Mouse (Mus musculus) hindbrain, postnatal 0 days (tissue): ENCODE measurements around the gene Nphp1. TPM values are rescaled to one million over a fixed set of nuclear protein-coding genes. Genes with fewer than 3 reads are reported as not detected.
A peak's percentile ranks its signal among the peaks of the same experiment; 100 is the strongest.

Source experiments
- ATAC-seq: fragments of 200-750 bp; cut with Nextera tagmentation; 2 replicates; pipeline ENCODE4 v1.8.0; 2017; ENCODE audit warnings: mild to moderate bottlenecking, moderate TSS enrichment, moderate library complexity
- DNase-seq: peaks from one replicate; pipeline ENCODE4 v3.0.0-alpha.2; 2015; ENCODE audit warnings: low spot score
- H3K27ac ChIP-seq: fragments of 300-500 bp; sonication (generic); 2 replicates; pipeline ENCODE4 v1.5.1; 2014; ENCODE audit warnings: mild to moderate bottlenecking
- H3K27me3 ChIP-seq: fragments of 300-500 bp; sonication (generic); 2 replicates; pipeline ENCODE4 v1.6.1; 2014; ENCODE audit warnings: low read length, mixed read lengths; ENCODE audit not compliant: insufficient read depth
- H3K36me3 ChIP-seq: fragments of 300-500 bp; sonication (generic); 2 replicates; pipeline ENCODE4 v1.6.1; 2014; ENCODE audit warnings: low read length, mixed read lengths; ENCODE audit not compliant: insufficient read depth
- H3K4me1 ChIP-seq: fragments of 300-500 bp; sonication (generic); 2 replicates; pipeline ENCODE4 v1.6.1; 2014; ENCODE audit warnings: antibody characterized with exemption, low read length, mixed read lengths; ENCODE audit not compliant: insufficient read depth
- H3K4me2 ChIP-seq: fragments of 300-500 bp; sonication (generic); 2 replicates; pipeline ENCODE4 v1.6.1; 2014; ENCODE audit warnings: low read depth, mild to moderate bottlenecking, low read length, moderate library complexity, mixed read lengths
- H3K4me3 ChIP-seq: fragments of 300-500 bp; sonication (generic); 2 replicates; pipeline ENCODE4 v1.5.1; 2014; ENCODE audit warnings: low read length
- H3K9ac ChIP-seq: fragments of 300-500 bp; sonication (generic); replicated peaks from 2 replicates; pipeline ENCODE4 v1.6.1; 2014; ENCODE audit warnings: mild to moderate bottlenecking, low read length, moderate library complexity, mixed read lengths
- H3K9me3 ChIP-seq: fragments of 300-500 bp; sonication (generic); 2 replicates; pipeline ENCODE4 v1.6.1; 2016; ENCODE audit warnings: low read length, mixed read lengths
- CTCF ChIP-seq: IDR thresholded peaks from 2 replicates; pipeline ENCODE4 v1.5.1; 2016; ENCODE audit warnings: antibody characterized with exemption, control low read depth, low read depth
- WGBS: fragments of 180-500 bp; shearing (Covaris S2); extraction: QIAGEN DNeasy Blood & Tissue Kit; methylation state at CpG from one replicate; pipeline ENCODE4 v1.1.7; 2014; 5-methylcytosine and 5-hydroxymethylcytosine counted together
- polyA plus RNA-seq: library from polyadenylated mRNA; unstranded; fragments of >200 nt; fragmentation: Nextera tagmentation; extraction: Ambion mirVana; gene quantifications from 2 replicates; pipeline ENCODE4 v1.2.1, GENCODE M21; 2015
- total RNA-seq: library from RNA; depleted of rRNA; stranded (reverse); fragments of >200 nt; gene quantifications from 2 replicates; pipeline ENCODE4 v1.2.3, GENCODE M21; 2014; rRNA removed

The Nphp1 gene
- total RNA-seq (11.0 and 11.4 TPM in 2 replicates), polyA plus RNA-seq (17.3 and 18.5 TPM in 2 replicates)

DNA sequence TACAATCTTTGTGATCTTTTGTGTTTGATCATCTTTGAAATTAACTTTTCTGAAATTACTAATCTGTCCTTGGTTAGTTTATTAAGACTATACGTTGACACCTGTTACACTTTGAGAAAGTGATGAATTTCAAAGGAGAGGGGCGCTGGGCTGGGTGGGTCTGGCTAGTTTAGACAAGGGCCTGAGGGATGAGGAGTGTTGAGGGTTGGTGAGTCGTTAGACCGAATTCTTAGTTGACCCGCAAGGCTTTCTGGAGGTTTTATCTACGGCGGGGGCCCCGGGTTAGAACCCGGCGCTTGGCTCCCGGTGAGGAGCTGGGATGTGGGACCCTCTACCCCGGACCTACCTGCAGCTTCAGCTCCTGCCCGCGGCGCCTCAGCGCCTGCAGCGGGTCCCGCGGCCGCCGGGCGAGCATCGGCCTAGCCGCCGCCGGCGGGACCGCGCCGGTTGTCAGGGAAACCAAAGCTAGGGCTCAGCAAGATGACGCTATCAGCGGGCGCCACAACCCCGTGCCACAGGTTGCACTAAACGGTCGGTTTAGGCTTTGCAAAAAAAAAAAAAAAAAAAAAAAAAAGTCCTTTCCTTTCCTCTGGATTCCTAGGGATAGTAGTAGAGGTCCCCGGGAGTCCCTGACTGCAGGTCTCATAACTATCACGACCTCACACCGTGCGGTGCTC is at the start of gene Nphp1:
TSS of gene Nphp1 (minus strand) at position 458 of the 677 bp plus-strand sequence.
- Histone ChIP-seq H3K9me3 (no peaks in the 10 kb centered on the region), H3K4me1 (peaks cover 19% of the 10 kb centered on the region), H3K27me3 (no peaks in the 10 kb centered on the region), H3K4me2 (peak within 1 kb of the TSS; percentile 77), H3K36me3 (no peaks in the 10 kb centered on the region), H3K27ac (peak within 1 kb of the TSS; percentile 64; the same call in 1 of the 2 replicates), H3K4me3 (peak within 1 kb of the TSS; percentile 76), H3K9ac (peak within 1 kb of the TSS; percentile 69)
- no peak for TF ChIP-seq CTCF
- DNase-seq = peak; percentile 94
- ATAC-seq = peak; percentile 87
- under 1% methylated on average over 40 of the region's 40 CpGs for WGBS

DNA sequence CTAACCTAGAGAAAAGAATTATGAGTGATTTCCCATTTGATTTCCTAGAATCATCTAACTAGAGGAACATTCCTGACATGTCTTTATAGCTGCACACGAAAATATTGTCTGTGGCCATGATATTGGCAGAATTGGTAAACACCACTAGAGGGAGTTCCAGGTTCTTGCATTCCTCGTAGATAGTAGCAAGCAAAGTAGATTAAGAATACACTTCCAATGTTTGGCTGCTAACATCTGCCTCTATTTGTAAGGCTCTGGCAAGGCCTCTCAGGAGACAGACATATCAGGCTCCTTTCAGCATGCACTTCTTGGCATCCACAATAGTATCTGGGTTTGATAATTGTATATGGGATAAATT is 44.1 kb upstream of the Nphp1 start:
- Histone ChIP-seq H3K27me3 (peaks cover 2% of the 10 kb centered on the region; the same call in 1 of the 2 replicates), H3K4me1 (no peaks in the 10 kb centered on the region), H3K27ac (no peak overlapping the region), H3K36me3 (no peaks in the 10 kb centered on the region), H3K9ac (no peak overlapping the region), H3K4me3 (no peak overlapping the region), H3K9me3 (no peaks in the 10 kb centered on the region), H3K4me2 (no peak overlapping the region)
- peak; percentile 65 for TF ChIP-seq CTCF
- ATAC-seq (no peak), DNase-seq (peak; percentile 62)
- 13% methylated on average over 2 of the region's 2 CpGs for WGBS

DNA sequence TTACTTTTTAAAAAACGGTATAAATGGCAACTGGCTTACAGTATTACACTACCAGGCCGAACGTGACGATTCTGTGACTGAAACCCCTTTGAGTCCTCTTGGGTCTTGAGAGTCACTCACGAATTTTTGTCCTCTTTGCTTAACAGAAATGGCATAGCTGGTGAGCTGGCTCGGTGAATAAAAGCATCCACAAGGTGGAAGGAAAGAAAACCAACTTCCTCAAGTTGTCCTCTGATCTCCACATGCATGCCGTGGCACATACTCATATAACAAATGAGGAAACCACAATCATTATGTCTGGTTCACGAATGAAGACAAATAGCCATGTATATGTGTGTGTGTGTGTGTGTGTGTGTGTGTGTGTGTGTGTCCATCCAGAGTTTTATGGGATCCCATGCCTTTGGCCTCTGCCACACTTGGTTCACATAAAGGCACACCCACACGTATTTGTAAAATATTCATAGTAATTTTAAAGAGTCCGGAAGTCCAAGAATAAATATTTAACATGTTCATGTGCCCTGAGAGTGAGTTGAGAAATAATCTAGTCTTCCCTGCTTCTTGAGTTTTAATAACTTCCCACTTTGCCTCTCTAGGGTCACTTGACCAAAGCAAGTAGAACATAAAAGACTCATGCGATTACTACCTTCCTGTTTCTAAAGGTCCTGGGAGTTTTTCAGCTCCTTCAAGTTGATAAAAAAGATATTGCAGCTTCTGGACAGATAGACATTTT is 43.6 kb upstream of the Nphp1 start:
- no peak for DNase-seq
- H3K27ac ChIP-seq = no peak overlapping the region
- no peaks in the 10 kb centered on the region for H3K9me3 ChIP-seq
- peak overlapping the region; percentile 94 for H3K4me2 ChIP-seq
- ATAC-seq = peak; percentile 79
- peak overlapping the region; percentile 46 for H3K9ac ChIP-seq
- no peaks in the 10 kb centered on the region for H3K36me3 ChIP-seq
- H3K4me3 ChIP-seq = peak overlapping the region; percentile 65
- TF ChIP-seq CTCF = no peak
- H3K4me1 ChIP-seq = no peaks in the 10 kb centered on the region
- 35% methylated on average over 11 of the region's 11 CpGs for WGBS
- H3K27me3 ChIP-seq = no peaks in the 10 kb centered on the region

DNA sequence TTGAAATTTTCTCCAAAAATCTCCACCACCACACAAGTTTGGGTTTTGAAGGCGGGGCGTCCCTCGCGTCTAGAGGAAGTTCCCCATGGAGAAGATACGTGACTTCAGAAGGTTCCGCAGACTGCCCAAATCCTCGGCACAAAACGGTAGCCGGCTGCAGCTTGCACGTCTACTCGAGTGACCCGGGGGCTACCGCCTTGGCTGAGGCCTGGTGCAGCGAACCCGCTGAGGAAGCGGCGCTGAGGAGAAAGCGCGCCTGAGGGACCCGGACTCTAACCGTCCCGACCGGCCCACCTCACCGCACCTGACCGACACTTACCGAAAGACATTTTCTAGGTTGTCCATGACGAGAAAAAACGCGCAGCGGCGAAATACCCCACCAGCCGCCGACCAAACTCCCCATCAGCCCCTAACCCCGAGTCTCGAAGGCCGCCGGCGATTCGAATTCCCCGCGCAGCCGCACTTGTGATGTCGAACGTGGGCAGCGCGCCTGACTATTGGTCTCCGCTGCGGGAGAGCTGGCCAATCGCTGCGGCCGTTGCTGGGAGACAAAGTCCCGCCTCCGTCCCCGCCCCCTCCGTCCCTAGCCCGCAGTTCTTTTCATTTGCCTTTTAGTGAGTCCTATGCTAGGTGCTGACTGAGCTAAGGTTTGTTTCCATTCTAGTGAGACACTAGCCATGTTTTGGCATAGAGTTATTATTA is 42.9 kb upstream of the Nphp1 start, which contains the start of gene Bub1:
TSS of gene Bub1 (minus strand) at position 465 of the 702 bp plus-strand sequence.
- WGBS = under 1% methylated on average over 53 of the region's 56 CpGs
- Histone ChIP-seq H3K4me2 (peak within 1 kb of the TSS; percentile 94), H3K9me3 (no peaks in the 10 kb centered on the region), H3K4me1 (no peaks in the 10 kb centered on the region), H3K36me3 (no peaks in the 10 kb centered on the region), H3K27ac (no peak within 1 kb of the TSS), H3K4me3 (peak within 1 kb of the TSS; percentile 65), H3K27me3 (no peaks in the 10 kb centered on the region), H3K9ac (peak within 1 kb of the TSS; percentile 46)
- peak; percentile 97 for ATAC-seq
- no peak for TF ChIP-seq CTCF
- DNase-seq = peak; percentile 97

DNA sequence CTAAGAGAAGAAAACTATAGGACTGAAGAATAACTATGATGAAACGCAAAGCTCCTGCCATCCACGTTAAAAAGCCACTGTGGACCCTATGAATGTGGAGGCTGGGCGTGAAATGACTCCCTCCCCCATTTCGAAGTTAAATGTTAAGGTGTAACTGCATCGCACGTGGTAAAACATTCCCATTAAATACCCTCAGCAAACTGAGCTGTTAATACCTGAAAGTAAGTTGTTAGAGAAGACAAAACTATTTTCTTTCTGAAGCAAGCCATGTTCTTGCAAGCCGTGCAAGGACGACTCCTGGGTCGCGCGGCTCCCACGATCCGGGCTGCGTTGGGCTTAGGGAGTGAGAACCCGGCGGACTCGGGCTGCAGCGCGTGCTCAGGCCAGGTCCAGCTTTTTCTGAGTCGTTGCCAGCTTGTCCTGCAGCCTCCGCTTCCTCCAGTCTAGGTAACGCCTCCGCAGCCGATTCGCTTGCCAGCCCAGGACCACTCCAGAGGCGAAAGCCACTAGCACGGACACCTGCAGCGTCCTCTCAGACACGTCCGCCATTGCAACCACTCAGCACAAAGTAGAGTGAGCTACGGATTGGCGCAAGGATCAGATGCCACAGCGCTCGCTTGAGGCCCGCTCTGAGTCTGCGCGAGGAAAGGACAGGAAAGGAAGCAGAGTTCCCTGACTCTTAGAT is 3.4 kb upstream of the Nphp1 start, which contains the start of gene Mtln:
TSS of gene Mtln (minus strand) at position 570 of the 685 bp plus-strand sequence.
- Histone ChIP-seq H3K4me1 (peaks cover 19% of the 10 kb centered on the region), H3K36me3 (no peaks in the 10 kb centered on the region), H3K4me2 (peak within 1 kb of the TSS; percentile 70), H3K27me3 (no peaks in the 10 kb centered on the region), H3K9ac (peak within 1 kb of the TSS; percentile 59), H3K9me3 (no peaks in the 10 kb centered on the region), H3K27ac (peak within 1 kb of the TSS; percentile 87), H3K4me3 (peak within 1 kb of the TSS; percentile 86)
- peak; percentile 95 for DNase-seq
- ATAC-seq = peak; percentile 96
- WGBS = under 1% methylated on average over 37 of the region's 37 CpGs
- TF ChIP-seq CTCF = no peak
